18 mouse cellular contexts compared by ENCODE assay signal in genomic region chr10:75774102-75774501, GRCm38 (mm10). TPM values are rescaled to one million over a fixed set of nuclear protein-coding genes. Genes with fewer than 3 reads are reported as not detected.
"Had no signal": no experiment of that assay in that cellular context is flagged by ENCODE, and none has a peak within 500 bp of the region (broad histone marks: within the 10 kb centered on the region; RNA-seq: fewer than 3 reads in every experiment).

No protein-coding gene starts in this region.

- DNase-seq: left cerebral cortex, postnatal 4 days; right cerebral cortex, postnatal 14 days had no signal

- H3K9ac ChIP-seq: limb, embryonic 13.5 days; liver, embryonic 13.5 days; neural tube, embryonic 12.5 days had no signal

- H3K9me3 ChIP-seq: limb, embryonic 13.5 days; liver, embryonic 13.5 days; neural tube, embryonic 12.5 days had no signal

- H3K36me3 ChIP-seq: limb, embryonic 13.5 days; liver, embryonic 13.5 days; neural tube, embryonic 12.5 days had no signal

- H3K27ac ChIP-seq: liver, embryonic 13.5 days; neural tube, embryonic 12.5 days had no signal

RNA-seq across cellular contexts. Expression of gene Gm20441, which starts 6.7 kb away (rescaled TPM):
- total RNA-seq: layer of hippocampus, adult 8-10 months; layer of hippocampus, postnatal 14 days; left cerebral cortex, adult 18-20 months; left cerebral cortex, postnatal 10 days; left cerebral cortex, postnatal 4 days; megakaryocyte progenitor cell, adult 5-6 weeks had no signal
- polyA plus RNA-seq: intestine, embryonic 16.5 days; kidney, adult 2 months; limb, embryonic 13.5 days; liver, embryonic 13.5 days; lung, adult 2 months; lung, postnatal 0 days; midbrain, embryonic 16.5 days; neural tube, embryonic 12.5 days; small intestine, adult 2 months; stomach, embryonic 16.5 days; thymus, adult 2 months had no signal
